Mouse (Mus musculus) stomach, embryonic 16.5 days (tissue): ENCODE results near the gene Dnajc5. TPM values are rescaled to one million over a fixed set of nuclear protein-coding genes. Genes with fewer than 3 reads are reported as not detected.

Source experiments
- ATAC-seq: fragments of 200-750 bp; cut with Nextera tagmentation; 2 replicates; pipeline ENCODE4 v1.8.0; 2017; ENCODE audit warnings: moderate number of reproducible peaks, moderate TSS enrichment; ENCODE audit not compliant: insufficient read depth, low FRiP score
- H3K27ac ChIP-seq: fragments of 300-500 bp; sonication (generic); 2 replicates; pipeline ENCODE4 v1.5.1; 2014; ENCODE audit warnings: low read length
- H3K27me3 ChIP-seq: fragments of 300-500 bp; sonication (generic); 2 replicates; pipeline ENCODE4 v1.6.1; 2014; ENCODE audit warnings: low read length, control low read depth, mixed read lengths; ENCODE audit not compliant: control insufficient read depth, insufficient read depth
- H3K36me3 ChIP-seq: fragments of 300-500 bp; sonication (generic); 2 replicates; pipeline ENCODE4 v1.6.1; 2014; ENCODE audit warnings: low read length; ENCODE audit not compliant: control insufficient read depth, insufficient read depth
- H3K4me1 ChIP-seq: fragments of 300-500 bp; sonication (generic); 2 replicates; pipeline ENCODE4 v1.6.1; 2014; ENCODE audit warnings: low read length, control low read depth, mixed read lengths; ENCODE audit not compliant: control insufficient read depth, insufficient read depth
- H3K4me2 ChIP-seq: fragments of 300-500 bp; sonication (generic); 2 replicates; pipeline ENCODE4 v1.6.1; 2014; ENCODE audit warnings: low read depth, low read length, mixed read lengths
- H3K4me3 ChIP-seq: fragments of 300-500 bp; sonication (generic); replicated peaks from 2 replicates; pipeline ENCODE4 v1.5.1; 2014; ENCODE audit warnings: mild to moderate bottlenecking, low read length
- H3K9ac ChIP-seq: fragments of 300-500 bp; sonication (generic); 2 replicates; pipeline ENCODE4 v1.6.1; 2014; ENCODE audit warnings: low read length
- H3K9me3 ChIP-seq: fragments of 300-500 bp; sonication (generic); replicated peaks from 2 replicates; pipeline ENCODE4 v1.6.1; 2016; ENCODE audit warnings: low read length, control low read depth; ENCODE audit not compliant: control insufficient read depth
- WGBS: fragments of 180-500 bp; shearing (Covaris S2); extraction: QIAGEN DNeasy Blood & Tissue Kit; methylation state at CpG from one replicate; pipeline ENCODE4 v1.1.7; 2014; 5-methylcytosine and 5-hydroxymethylcytosine counted together
- polyA plus RNA-seq: library from polyadenylated mRNA; unstranded; fragments of >200 nt; fragmentation: Nextera tagmentation; extraction: Ambion mirVana; gene quantifications from 2 replicates; pipeline ENCODE4 v1.2.1, GENCODE M21; 2015

Gene Dnajc5
- polyA plus RNA-seq, 1 experiment from 2014 or later: 77.5 TPM

DNA sequence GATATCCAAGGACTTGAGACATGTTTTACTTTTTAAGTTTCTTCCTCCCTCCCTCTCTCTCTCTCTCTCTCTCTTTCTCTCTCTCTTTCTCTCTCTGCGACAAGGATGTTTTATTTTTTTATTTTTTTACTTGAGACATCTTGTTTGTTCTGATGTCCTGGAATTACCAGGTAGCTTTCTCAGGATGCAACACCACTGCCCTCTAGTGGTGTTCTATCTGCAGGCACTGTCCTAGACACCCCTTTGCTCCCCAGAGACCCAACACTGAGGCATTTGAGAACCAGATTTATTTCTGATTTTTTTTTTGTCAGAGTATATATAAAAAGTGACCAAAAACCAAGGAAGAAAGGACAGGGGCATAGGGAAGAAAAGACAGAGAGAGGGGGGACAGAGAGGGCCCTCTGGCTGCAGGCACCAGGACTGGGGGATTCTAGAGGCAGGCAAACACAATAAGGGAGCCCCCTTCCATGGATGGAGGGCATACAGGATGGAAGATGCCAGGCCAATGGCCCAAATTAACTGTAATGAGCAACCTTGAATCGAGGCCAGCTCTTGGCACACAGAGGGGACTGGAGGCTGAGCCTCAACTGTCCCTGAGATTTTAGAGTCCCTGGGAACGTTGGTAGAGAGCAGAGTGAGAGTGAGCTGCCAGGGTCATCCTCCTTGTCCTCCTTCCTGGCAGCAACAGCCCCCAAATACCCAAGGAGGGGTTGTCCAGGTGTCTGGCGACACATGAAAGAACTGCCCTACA is 74.8 kb downstream of the Dnajc5 start:
- no peak for ATAC-seq
- Histone ChIP-seq H3K4me1 (peaks cover 29% of the 10 kb centered on the region), H3K4me3 (no peak overlapping the region), H3K9ac (no peak overlapping the region), H3K27me3 (no peaks in the 10 kb centered on the region; the same call in 1 of the 2 replicates), H3K36me3 (0 out of 2 replicates have a peak, but pooled peaks cover 3% of the 10 kb centered on the region), H3K4me2 (no peak overlapping the region), H3K9me3 (no peaks in the 10 kb centered on the region), H3K27ac (no peak overlapping the region)
- 62% methylated on average over 4 of the region's 4 CpGs for whole genome bisulfite sequencing

DNA sequence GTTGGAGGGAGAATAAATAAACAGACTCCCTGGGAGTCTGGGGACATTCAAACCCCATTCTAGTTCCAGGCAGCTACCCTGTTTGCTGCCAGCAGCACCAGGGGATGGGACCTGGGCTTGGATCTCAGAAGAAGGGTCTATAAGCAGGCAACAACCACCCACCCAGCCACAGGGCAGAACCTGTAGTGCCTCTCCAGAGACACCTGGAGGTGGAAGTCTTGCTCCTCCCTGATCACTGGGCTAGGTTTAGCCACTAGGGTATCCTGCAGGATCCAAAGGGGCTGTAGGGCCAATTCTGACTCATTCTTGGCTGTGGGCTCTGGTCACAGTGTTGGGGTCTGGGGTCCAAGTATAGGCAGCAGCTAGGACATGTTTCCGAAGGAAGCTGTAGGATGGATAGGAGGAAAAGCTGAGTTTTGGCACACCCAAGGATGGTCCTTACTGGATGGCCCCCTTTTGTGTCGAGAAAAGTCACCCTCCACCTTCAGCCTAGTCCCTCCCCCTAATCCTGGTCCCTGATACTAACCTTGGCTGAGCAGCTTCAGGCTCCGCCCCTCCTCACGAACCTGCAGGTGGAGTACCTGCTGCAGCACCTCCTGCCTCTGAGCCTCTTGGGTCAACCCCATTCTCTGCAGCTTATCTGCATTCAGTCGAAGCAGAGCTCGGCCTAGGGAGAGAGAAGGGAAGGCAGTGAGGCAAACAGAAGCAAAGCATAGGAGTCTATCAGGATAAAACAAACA is 76.1 kb downstream of the Dnajc5 start:
- Histone ChIP-seq H3K4me2 (no peak overlapping the region), H3K27ac (no peak overlapping the region), H3K27me3 (no peaks in the 10 kb centered on the region; the same call in 1 of the 2 replicates), H3K4me3 (no peak overlapping the region), H3K36me3 (no peaks in the 10 kb centered on the region), H3K4me1 (peaks cover 27% of the 10 kb centered on the region), H3K9me3 (no peaks in the 10 kb centered on the region), H3K9ac (0 out of 2 replicates have a peak overlapping the region, but pooled peaks have one; percentile 12)
- no peak for ATAC-seq
- WGBS: 41% methylated on average over 6 of the region's 6 CpGs

DNA sequence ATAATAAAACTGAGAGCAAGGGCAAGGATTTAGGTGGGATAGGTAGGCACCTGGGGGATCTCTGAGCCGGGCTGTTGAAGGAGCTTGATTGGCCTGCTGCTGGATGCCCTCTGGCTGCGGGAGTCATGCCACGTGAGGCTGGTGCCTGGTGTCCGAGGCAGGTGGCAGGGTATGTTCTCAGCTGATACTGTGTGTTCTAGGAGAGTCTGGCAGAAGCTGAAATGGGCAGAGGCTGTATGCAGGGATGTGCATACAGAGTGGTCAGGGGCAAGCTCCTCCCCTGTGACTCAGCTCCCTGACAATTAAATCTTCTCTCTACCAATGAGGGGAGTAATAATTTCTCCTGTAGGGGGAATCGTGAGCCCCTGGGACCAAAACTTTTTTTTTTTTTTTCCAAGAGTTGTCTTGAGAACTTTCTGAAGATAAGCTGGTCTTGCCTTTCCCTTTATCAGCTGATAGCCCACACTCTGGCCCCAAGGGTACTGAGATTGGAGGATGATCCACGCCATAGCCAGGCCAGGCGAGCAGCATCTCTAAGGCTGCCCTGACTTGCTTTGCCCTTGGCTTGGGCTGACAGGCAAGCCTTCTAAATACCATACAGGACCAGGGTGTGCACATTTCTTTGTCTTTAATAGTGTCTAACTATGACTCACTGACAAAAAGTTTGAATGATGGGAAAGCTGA is 77.2 kb downstream of the Dnajc5 start:
- Histone ChIP-seq H3K4me3 (no peak overlapping the region), H3K9ac (no peak overlapping the region), H3K27me3 (no peaks in the 10 kb centered on the region; the same call in 1 of the 2 replicates), H3K9me3 (no peaks in the 10 kb centered on the region), H3K4me1 (peaks cover 34% of the 10 kb centered on the region), H3K36me3 (no peaks in the 10 kb centered on the region), H3K27ac (peak overlapping the region; percentile 97), H3K4me2 (peak overlapping the region; percentile 74)
- no peak for ATAC-seq
- 61% methylated on average over 7 of the region's 7 CpGs for WGBS

DNA sequence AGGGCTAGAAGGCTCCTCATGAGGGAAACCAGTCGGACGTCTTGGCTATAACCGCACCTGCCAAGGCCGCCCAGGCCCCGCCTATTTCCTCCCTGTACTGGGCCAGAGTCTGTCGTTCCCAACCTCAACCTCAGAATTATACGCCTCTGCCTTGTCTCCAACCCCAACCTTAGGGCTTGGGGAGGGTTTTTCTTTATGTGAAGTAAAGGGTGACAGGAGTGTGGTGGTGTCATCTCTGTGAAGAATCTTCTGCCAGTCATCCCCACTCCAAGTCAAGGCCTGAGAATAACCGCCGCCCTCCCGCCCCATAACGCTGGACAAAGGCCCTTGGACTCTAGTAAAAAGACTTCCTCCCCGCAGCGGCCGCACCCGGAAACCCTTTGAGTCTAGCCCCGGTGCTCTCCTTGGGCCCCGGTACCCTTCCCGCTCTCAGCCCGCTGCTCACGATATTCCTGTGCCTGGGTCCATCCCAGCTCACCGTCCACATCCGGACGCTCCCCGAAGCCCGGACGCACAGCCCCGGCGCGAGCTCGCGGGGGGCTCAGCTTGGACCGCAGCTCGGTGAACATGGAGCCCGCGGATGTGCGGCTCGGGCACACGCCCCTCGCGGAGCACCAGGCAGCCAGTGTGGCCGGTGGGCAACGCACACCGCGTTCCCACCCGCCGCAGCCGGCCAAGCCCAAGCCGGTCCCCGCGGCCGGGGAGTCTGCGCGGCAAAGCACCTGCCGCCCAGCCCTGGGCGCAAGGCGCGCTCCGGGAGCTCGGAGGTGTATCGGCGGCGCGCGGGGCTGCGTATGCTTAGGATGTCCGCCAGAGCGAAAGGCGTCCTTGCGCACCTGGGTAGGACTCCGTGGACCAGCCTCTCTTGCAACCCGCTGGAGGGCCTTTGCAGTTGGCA is 78.4 kb downstream of the Dnajc5 start, which contains the start of gene Samd10:
Samd10 (minus strand) TSS at position 759 of the 898 bp plus-strand sequence.
- 2% methylated on average over 71 of the region's 71 CpGs for WGBS
- H3K9me3 ChIP-seq: no peaks in the 10 kb centered on the region
- no peaks in the 10 kb centered on the region for H3K36me3 ChIP-seq
- peak; percentile 54 for ATAC-seq
- H3K4me3 ChIP-seq: peak within 1 kb of the TSS; percentile 66
- H3K9ac ChIP-seq: peak within 1 kb of the TSS; percentile 91
- peaks cover 33% of the 10 kb centered on the region for H3K4me1 ChIP-seq
- no peaks in the 10 kb centered on the region; the same call in 1 of the 2 replicates for H3K27me3 ChIP-seq
- H3K27ac ChIP-seq: peak within 1 kb of the TSS; percentile 97
- peak within 1 kb of the TSS; percentile 74 for H3K4me2 ChIP-seq

DNA sequence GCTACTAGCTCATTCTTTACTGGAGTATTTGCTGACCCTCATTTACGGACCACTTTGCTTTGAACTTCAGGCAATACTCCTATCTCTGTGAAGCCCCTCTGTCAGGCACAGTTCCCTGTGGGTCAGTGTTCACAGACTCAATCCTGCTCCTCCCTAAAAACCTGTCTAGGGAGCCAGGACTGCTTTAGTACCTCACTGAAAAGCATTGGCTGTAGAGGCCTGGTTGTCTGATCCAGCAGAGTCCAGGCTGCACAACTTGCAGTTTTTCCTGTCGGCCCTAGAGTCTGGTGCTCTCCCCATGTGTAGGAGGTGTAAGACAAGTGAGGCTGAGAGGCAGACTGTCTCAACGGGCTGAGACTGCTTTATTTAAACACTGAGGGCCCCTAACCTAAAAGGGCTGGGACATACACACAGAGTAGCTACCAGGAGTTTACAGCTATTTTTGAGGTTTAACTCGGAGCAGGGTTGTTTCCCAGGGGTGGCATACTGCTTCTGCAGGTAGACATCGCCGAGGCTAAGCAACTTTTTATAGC is 80.0 kb downstream of the Dnajc5 start:
- peak overlapping the region; percentile 92 for H3K4me2 ChIP-seq
- H3K4me1 ChIP-seq: peaks cover 35% of the 10 kb centered on the region
- peak overlapping the region; percentile 77 for H3K9ac ChIP-seq
- peak overlapping the region; percentile 98 for H3K4me3 ChIP-seq
- no peaks in the 10 kb centered on the region for H3K36me3 ChIP-seq
- H3K27me3 ChIP-seq: no peaks in the 10 kb centered on the region; the same call in 1 of the 2 replicates
- H3K9me3 ChIP-seq: no peaks in the 10 kb centered on the region
- ATAC-seq: no peak
- 66% methylated on average over 6 of the region's 6 CpGs for WGBS
- H3K27ac ChIP-seq: peak overlapping the region; percentile 82

DNA sequence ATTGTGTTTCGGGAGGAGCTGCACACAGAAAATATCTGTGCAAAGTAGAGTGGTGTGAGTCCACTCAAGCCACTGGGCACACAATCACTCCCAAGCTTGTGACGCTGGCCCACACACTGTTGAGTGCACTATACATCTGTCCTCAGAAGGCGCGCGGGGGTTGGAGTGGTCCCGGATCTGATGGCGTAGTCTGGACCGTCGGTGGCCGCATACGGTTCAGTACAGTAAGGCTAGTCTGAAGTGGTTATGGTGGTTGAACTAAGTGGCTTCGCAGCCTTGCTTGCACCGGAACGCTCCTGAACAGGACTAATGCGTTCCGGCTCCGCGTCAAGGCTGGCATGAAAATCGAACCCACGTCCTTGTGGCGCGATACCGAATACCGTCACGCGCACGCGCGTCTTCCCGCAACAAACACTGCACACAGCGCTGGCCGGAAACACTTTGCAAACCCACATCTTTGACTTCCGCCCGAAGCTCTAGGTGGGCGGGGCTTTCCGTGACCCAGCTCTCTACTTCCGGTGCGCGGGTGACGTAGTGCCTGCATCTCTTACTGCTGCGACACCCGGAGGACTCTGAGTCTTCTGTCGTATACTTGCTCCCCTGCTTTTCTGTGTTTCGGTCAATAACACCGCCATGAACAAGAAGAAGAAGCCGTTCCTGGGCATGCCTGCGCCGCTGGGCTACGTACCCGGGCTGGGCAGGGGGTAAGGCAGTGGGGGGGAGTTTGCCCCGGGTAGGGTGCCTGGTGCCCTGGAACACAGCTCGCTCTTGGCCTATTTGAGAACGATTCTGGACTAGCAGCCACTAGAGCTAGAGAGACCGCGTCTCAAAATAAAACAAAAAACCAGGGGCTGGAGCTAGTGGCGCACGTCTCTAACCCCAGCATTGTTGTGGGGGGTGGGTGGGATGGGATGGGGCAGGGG is 80.8 kb downstream of the Dnajc5 start:
- peaks cover 35% of the 10 kb centered on the region for H3K4me1 ChIP-seq
- H3K27me3 ChIP-seq: no peaks in the 10 kb centered on the region; the same call in 1 of the 2 replicates
- H3K9ac ChIP-seq: peak overlapping the region; percentile 96
- peak; percentile 91 for ATAC-seq
- no peaks in the 10 kb centered on the region for H3K9me3 ChIP-seq
- 1% methylated on average over 57 of the region's 57 CpGs for WGBS
- peak overlapping the region; percentile 98 for H3K4me3 ChIP-seq
- H3K27ac ChIP-seq: peak overlapping the region; percentile 82
- peak overlapping the region; percentile 92 for H3K4me2 ChIP-seq
- H3K36me3 ChIP-seq: no peaks in the 10 kb centered on the region

DNA sequence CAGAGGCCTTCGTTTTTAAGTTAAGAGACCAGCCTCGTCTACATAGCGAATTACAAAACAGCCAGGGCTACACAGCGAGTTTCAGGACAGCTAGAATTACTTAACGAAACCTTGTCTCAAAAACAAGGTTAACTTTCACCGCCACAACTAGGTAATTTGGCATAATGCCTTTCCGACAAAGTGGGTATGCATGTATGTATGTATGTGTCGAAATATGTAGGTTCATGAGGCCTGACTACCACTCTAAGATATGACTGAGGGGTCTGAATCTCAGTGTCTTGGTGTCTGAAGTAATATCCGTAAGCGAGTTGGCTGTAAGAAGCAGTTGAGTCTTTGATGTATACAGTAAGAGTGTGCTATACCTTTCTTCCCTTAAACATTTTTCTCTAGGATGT is 81.5 kb downstream of the Dnajc5 start:
- Histone ChIP-seq H3K9ac (peak overlapping the region; percentile 96), H3K27me3 (no peaks in the 10 kb centered on the region; the same call in 1 of the 2 replicates), H3K4me2 (peak overlapping the region; percentile 92), H3K4me1 (peaks cover 35% of the 10 kb centered on the region), H3K36me3 (no peaks in the 10 kb centered on the region), H3K9me3 (no peaks in the 10 kb centered on the region), H3K4me3 (peak overlapping the region; percentile 98), H3K27ac (peak overlapping the region; percentile 79; the same call in 1 of the 2 replicates)
- ATAC-seq: no peak
- WGBS: 20% methylated on average over 10 of the region's 10 CpGs
